Mouse (Mus musculus) heart, postnatal 0 days (tissue): Measurements from ENCODE around the gene Foxp1.

Experiments used
- CTCF ChIP-seq: IDR thresholded peaks from 2 replicates; pipeline ENCODE4 v1.5.1; 2016; ENCODE audit warnings: antibody characterized with exemption, control low read depth, low read depth
- EP300 ChIP-seq: IDR thresholded peaks from 2 replicates; pipeline ENCODE4 v1.6.1; 2016; ENCODE audit warnings: antibody characterized with exemption, low read depth

- TF ChIP-seq EP300 (no peak), CTCF (no peak)
Observed at GRCm38 (mm10) chr6:99011895-99012584, 510.5 kb downstream of the Foxp1 start.
